Mouse (Mus musculus) granulocyte monocyte progenitor cell, adult 5-6 weeks (primary cell): ENCODE results near the gene Cyb561. TPM values are rescaled to one million over a fixed set of nuclear protein-coding genes. Genes with fewer than 3 reads are reported as not detected.

Source experiments
- ATAC-seq: replicated peaks from 2 replicates; pipeline ENCODE4 v1.8.0; 2016; ENCODE audit warnings: mild to moderate bottlenecking, moderate TSS enrichment, inconsistent platforms; ENCODE audit not compliant: poor library complexity, severe bottlenecking
- total RNA-seq, 2 experiments: library from RNA; stranded (forward) in 1 of 2; stranded (reverse) in 1 of 2; fragments of 200-712, 200-1000 nt in 1 of 2; fragments of >200 nt in 1 of 2; fragmentation: Nextera tagmentation in 1 of 2; gene quantifications; 2 replicates each; pipeline ENCODE4 v1.2.3; 2014 to 2017

Cyb561 gene
- 0.56 and 1.6 TPM in 2 replicates for total RNA-seq (2014; fragmentation: Nextera tagmentation)
- 0.69 and 0.82 TPM in 2 replicates for total RNA-seq (2017)

- ATAC-seq: no peak
These were observed at the start of gene Cyb561 for GRCm38 (mm10) chr11:105952911-105953386. Cyb561 (minus strand) TSS chr11:105953336.

DNA sequence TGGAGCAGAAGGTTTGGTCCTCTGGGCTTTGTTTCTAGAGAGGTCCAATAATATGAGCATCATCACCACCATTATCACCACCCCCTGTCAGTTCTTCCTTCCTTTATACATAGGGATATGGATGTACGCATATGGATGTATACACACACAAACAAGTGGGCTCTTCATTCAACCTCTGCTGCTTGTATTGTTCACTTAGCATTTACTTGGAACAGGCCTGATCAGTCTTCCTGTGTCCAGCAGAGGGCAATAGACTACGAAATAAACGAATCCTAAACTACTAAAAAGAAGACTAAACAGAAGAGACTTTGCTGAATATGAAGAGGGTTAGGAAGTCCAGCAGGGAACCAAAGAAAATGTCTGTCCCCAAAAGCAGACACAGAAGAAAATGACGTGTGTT, 48.6 kb upstream of the Cyb561 start:
- ATAC-seq: no peak; the same call in 1 of the 2 replicates

DNA sequence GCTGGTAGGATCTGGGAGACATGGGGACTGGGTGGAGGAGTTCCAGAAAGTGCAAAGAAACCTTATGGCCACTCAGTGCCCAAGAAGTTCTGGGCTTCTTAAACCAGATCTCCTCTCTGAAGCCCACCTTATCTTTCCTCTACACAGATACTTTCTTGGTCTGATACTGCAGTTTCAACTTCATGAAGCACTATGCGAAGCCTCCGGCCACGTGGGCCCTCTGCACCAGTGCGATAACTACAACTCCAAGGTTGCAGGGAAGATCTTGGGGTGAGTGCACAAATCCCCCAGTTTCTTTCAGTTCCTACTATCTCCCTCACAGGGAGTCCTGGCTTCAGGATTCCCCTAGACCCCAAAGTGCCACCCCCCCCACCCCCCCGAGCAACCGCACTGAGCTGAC, 46.9 kb upstream of the Cyb561 start:
- ATAC-seq: no peak

DNA sequence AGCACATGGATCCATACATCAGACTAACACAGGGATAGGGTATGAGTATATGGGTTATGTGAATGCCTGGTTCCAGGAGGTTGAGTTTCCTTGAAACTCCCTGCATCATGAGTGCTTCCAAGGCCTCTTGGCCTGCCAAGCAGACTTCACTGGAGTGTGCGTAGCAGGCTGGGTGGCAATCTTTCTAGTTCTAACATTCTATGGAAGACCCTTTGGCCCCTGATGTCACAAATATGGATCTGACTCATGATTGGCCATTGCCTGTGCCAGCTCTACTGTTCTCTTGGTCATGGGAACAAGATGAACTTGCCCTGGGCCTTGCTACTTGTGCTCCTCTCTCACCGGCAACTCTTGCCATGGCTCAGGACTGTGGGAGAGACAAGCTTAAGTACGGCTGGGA, 41.2 kb upstream of the Cyb561 start, which contains the start of gene Ace3:
Ace3 (plus strand) TSS at position 301 of the 400 bp plus-strand sequence.
- ATAC-seq: no peak

DNA sequence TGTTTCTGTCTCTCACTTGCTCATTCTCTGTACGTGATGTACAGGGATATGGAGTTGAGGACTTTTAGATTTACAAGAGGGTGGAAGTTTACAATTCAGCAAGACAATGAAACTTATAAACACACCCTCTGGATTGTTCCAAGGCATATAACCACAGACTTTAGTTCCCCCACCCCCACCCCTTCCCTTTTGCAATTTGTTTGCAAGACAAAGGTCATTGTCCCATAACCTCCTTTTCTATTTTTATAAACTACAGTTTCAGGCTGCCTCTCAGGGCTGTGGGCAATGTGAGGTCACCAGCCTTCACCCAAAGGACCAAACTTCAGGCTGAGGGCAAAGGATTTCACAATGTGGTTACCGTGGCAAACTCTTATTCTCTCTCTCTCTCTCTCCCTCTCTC, 37.1 kb upstream of the Cyb561 start:
- ATAC-seq: peak; percentile 90

- ATAC-seq: no peak
These were observed 36.3 kb upstream of the Cyb561 start for GRCm38 (mm10) chr11:105989446-105989845.

DNA sequence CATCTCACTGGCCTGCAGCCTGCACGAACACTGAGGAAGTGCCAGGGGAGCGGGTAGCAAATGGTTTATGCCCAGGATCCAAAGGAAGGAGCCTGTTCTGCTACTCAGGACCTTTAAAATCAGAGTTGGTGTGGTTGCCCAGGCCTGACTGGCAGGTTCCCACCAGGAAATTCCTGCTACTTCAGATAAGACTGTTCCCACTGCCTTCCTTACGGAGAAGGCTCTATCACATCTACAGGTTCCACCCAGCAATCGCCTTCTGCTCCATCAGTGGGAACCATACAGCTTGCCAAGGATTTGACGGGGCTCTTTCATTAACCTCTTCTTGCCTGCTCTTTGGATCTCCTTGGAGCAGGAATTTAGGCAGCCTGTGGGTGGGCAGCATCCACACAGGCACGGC, 34.3 kb upstream of the Cyb561 start:
- ATAC-seq: no peak

GRCm38 (mm10) chr11:105984452-105984851, 31.3 kb upstream of the Cyb561 start:
- ATAC-seq: no peak

DNA sequence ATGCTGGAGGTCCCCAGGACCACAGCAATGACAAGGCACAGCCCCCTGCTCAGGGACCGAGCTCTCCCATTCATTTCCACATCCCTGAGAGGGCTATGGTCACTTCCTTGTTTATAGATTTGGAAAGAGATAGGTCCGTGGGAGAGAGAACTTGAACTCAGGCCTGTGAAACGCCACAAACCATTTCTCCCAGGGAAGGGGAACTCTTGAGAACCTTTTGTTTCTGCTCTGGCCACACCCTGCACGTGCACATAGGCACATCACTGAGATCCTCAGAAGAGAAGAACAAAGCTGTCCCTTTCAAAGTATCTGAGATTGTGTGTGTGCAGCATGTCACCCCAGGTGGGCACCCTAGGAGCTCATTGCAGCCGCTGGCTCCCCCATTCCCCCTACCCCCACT, 25.5 kb upstream of the Cyb561 start:
- ATAC-seq: no peak

- no peak for ATAC-seq
These were observed 25.1 kb upstream of the Cyb561 start for GRCm38 (mm10) chr11:105978232-105978631.

GRCm38 (mm10) chr11:105975636-105976035, 22.5 kb upstream of the Cyb561 start:
- ATAC-seq: no peak

GRCm38 (mm10) chr11:105975050-105975449, 21.9 kb upstream of the Cyb561 start:
- ATAC-seq: peak; percentile 57; the same call in 1 of the 2 replicates

DNA sequence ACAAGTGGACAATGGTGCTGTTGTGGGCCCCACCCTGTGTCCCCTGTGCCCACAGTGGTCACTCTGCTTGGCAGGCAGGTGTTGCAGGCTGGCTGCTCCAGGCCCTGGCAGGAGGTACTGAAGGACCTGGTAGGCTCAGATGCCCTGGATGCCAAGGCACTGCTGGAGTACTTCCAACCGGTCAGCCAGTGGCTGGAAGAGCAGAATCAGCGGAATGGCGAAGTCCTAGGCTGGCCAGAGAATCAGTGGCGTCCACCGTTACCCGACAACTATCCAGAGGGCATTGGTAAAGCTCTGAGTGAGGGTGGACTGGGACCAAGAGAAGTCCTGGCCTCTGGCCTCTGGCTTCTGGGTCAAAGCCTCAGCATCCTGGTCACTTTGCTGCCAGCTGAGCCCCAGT, 21.5 kb upstream of the Cyb561 start:
- ATAC-seq: no peak

GRCm38 (mm10) chr11:105969516-105969915, 16.4 kb upstream of the Cyb561 start:
- no peak for ATAC-seq

- no peak for ATAC-seq
These were observed 15.8 kb upstream of the Cyb561 start for GRCm38 (mm10) chr11:105968948-105969347.

- peak; percentile 39; the same call in 1 of the 2 replicates for ATAC-seq
These were observed 14.8 kb upstream of the Cyb561 start, which contains the start of gene Ace for GRCm38 (mm10) chr11:105967741-105968574. Ace (plus strand) TSS chr11:105967945.

GRCm38 (mm10) chr11:105966288-105966687, 13.2 kb upstream of the Cyb561 start:
- no peak; the same call in 1 of the 2 replicates for ATAC-seq

DNA sequence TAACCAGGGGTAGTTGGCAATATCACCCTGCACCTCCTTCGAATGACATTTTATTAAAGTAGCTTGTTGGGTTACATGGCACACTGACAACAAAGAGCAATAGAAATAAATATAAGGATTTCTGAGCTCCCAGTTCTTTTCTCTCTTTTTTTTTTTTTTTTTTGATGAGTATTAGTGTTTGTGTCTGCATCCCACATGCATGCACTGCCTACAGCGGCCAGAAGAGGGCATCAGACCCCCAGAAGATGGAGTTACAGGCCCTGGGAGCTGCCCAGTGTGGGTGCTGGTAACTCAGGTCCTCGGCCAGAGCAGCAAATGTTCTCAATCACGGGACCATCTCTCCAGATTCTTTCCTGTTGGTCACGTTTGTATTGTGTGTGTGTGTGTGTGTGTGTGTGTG, 11.6 kb upstream of the Cyb561 start:
- ATAC-seq: 0 out of 2 replicates have a peak, but pooled peaks have one; percentile 26

DNA sequence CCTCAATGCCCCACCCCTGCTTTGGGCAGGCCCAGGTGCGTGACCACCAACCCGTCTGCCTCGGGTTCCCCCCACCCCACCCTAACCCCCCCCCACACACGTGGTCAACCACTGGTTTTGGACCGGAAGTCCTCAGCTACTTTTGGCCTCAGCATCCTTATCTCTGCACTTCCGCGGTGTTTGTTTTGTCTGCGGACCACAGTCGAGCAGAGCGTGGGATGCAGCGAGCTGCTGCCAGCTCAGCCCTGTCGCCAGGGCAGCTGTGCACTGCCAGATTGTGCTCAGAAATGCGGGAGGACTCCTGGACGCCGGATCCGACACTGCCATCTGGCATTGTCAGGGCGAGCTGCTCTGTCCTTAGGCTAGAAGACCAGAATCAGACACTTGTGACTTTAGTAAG, 6.2 kb upstream of the Cyb561 start:
- peak; percentile 14 for ATAC-seq

GRCm38 (mm10) chr11:105958566-105958965, 5.4 kb upstream of the Cyb561 start:
- no peak for ATAC-seq

DNA sequence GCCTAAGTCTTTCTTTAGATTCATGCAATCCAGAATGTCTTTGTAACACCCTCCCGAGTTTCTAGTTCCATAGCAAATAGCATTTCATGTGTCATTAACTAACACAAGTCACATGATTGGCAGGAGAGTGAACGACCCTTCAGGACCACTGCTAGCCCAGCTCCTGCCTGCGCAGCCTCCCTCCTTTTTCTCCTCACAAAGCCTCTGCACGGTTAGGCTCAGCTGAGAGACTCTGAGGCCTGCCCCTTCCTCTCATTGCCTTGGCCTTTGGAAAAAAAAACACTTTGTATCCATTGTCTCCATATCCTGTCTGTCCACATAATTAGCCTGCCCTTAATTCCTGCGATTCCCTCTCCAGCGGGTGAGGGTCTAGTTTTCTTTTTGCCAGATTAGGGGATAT, 4.4 kb upstream of the Cyb561 start:
- no peak for ATAC-seq
